Mouse (Mus musculus) limb, embryonic 15.5 days (tissue): ENCODE measurements around the gene Ints11. TPM values are rescaled to one million over a fixed set of nuclear protein-coding genes. Genes with fewer than 3 reads are reported as not detected.

Source experiments
- ATAC-seq: fragments of 200-750 bp; cut with Nextera tagmentation; 2 replicates; pipeline ENCODE4 v1.8.0; 2017; ENCODE audit warnings: low read depth, moderate TSS enrichment; ENCODE audit not compliant: insufficient number of reproducible peaks, low FRiP score, low TSS enrichment
- H3K27ac ChIP-seq: fragments of 300-500 bp; sonication (generic); 2 replicates; pipeline ENCODE4 v1.5.1; 2015; ENCODE audit warnings: moderate library complexity, mild to moderate bottlenecking, inconsistent platforms
- H3K27me3 ChIP-seq: fragments of 300-500 bp; sonication (generic); 2 replicates; pipeline ENCODE4 v1.6.1; 2015; ENCODE audit warnings: inconsistent platforms
- H3K36me3 ChIP-seq: fragments of 300-500 bp; sonication (generic); 2 replicates; pipeline ENCODE4 v1.6.1; 2015; ENCODE audit warnings: inconsistent platforms
- H3K4me1 ChIP-seq: fragments of 300-500 bp; sonication (generic); 2 replicates; pipeline ENCODE4 v1.6.1; 2015; ENCODE audit warnings: inconsistent platforms
- H3K4me2 ChIP-seq: fragments of 300-500 bp; sonication (generic); 2 replicates; pipeline ENCODE4 v1.6.1; 2015; ENCODE audit warnings: mild to moderate bottlenecking, inconsistent platforms
- H3K4me3 ChIP-seq: fragments of 300-500 bp; sonication (generic); 2 replicates; pipeline ENCODE4 v1.5.1; 2015; ENCODE audit warnings: mild to moderate bottlenecking, inconsistent platforms
- H3K9ac ChIP-seq: fragments of 300-500 bp; sonication (generic); 2 replicates; pipeline ENCODE4 v1.6.1; 2015; ENCODE audit warnings: inconsistent platforms
- H3K9me3 ChIP-seq: fragments of 300-500 bp; sonication (generic); 2 replicates; pipeline ENCODE4 v1.6.1; 2016; ENCODE audit warnings: inconsistent platforms
- WGBS: fragments of 180-500 bp; shearing (Covaris S2); methylation state at CpG from one replicate; pipeline ENCODE4 v1.1.7; 2015; 5-methylcytosine and 5-hydroxymethylcytosine counted together
- polyA plus RNA-seq: library from polyadenylated mRNA; unstranded; fragments of >200 nt; fragmentation: Nextera tagmentation; extraction: Ambion mirVana; gene quantifications from 2 replicates; pipeline ENCODE4 v1.2.1, GENCODE M21; 2015

Gene Ints11
- 69.5 and 72.3 TPM in 2 replicates for polyA plus RNA-seq

- Histone ChIP-seq H3K27ac (peak within 1 kb of the TSS; percentile 71; the same call in 1 of the 2 replicates), H3K9ac (peak within 1 kb of the TSS; percentile 69), H3K4me1 (peaks cover 20% of the 10 kb centered on the region), H3K4me2 (peak within 1 kb of the TSS; percentile 86), H3K27me3 (no peaks in the 10 kb centered on the region), H3K4me3 (peak within 1 kb of the TSS; percentile 72), H3K36me3 (peaks cover 46% of the 10 kb centered on the region), H3K9me3 (no peaks in the 10 kb centered on the region)
- peak; percentile 95 for ATAC-seq
- WGBS: 1% methylated on average over 63 of the region's 63 CpGs
Observed at GRCm38 (mm10) chr4:155869317-155870033, at the start of gene Ints11, which contains the start of gene Cptp. Gene Ints11, plus strand, starts transcription at chr4:155869546. Gene Cptp, minus strand, starts transcription at chr4:155869440.

- 77% methylated on average over 7 of the region's 7 CpGs for WGBS
- Histone ChIP-seq H3K9ac (no peak overlapping the region), H3K4me2 (no peak overlapping the region), H3K4me1 (no peaks in the 10 kb centered on the region), H3K27ac (no peak overlapping the region), H3K36me3 (peaks cover 92% of the 10 kb centered on the region), H3K27me3 (no peaks in the 10 kb centered on the region), H3K9me3 (no peaks in the 10 kb centered on the region), H3K4me3 (no peak overlapping the region)
- no peak for ATAC-seq
Observed at GRCm38 (mm10) chr4:155821025-155821424, 48.3 kb upstream of the Ints11 start.

- H3K36me3 ChIP-seq: peaks cover 84% of the 10 kb centered on the region
- no peaks in the 10 kb centered on the region for H3K27me3 ChIP-seq
- no peak overlapping the region for H3K4me2 ChIP-seq
- H3K27ac ChIP-seq: no peak overlapping the region
- WGBS: 92% methylated on average over 16 of the region's 16 CpGs
- H3K9ac ChIP-seq: no peak overlapping the region
- no peaks in the 10 kb centered on the region for H3K9me3 ChIP-seq
- H3K4me3 ChIP-seq: no peak overlapping the region
- no peak for ATAC-seq
- no peaks in the 10 kb centered on the region for H3K4me1 ChIP-seq
Observed at GRCm38 (mm10) chr4:155823443-155823842, 45.9 kb upstream of the Ints11 start.

- Histone ChIP-seq H3K9me3 (no peaks in the 10 kb centered on the region), H3K27ac (no peak overlapping the region), H3K36me3 (peaks cover 30% of the 10 kb centered on the region), H3K9ac (no peak overlapping the region), H3K4me3 (no peak overlapping the region), H3K4me1 (peaks cover 31% of the 10 kb centered on the region), H3K27me3 (no peaks in the 10 kb centered on the region), H3K4me2 (no peak overlapping the region)
- ATAC-seq: no peak
- 84% methylated on average over 4 of the region's 4 CpGs for WGBS
Observed at GRCm38 (mm10) chr4:155829866-155830265, 39.5 kb upstream of the Ints11 start.

GRCm38 (mm10) chr4:155830596-155830995 is 38.8 kb upstream of the Ints11 start:
- Histone ChIP-seq H3K9ac (0 out of 2 replicates have a peak overlapping the region, but pooled peaks have one; percentile 10), H3K36me3 (peaks cover 24% of the 10 kb centered on the region), H3K4me3 (peak overlapping the region; percentile 78), H3K4me1 (peaks cover 31% of the 10 kb centered on the region), H3K27me3 (no peaks in the 10 kb centered on the region), H3K9me3 (no peaks in the 10 kb centered on the region), H3K27ac (peak overlapping the region; percentile 93; the same call in 1 of the 2 replicates), H3K4me2 (peak overlapping the region; percentile 86)
- ATAC-seq: no peak
- WGBS: 49% methylated on average over 8 of the region's 8 CpGs

GRCm38 (mm10) chr4:155831205-155831766 is 38.1 kb upstream of the Ints11 start, which contains the start of gene Aurkaip1:
Gene Aurkaip1, plus strand, starts transcription at chr4:155831272.
- Histone ChIP-seq H3K36me3 (peaks cover 22% of the 10 kb centered on the region), H3K27ac (peak within 1 kb of the TSS; percentile 93), H3K4me3 (peak within 1 kb of the TSS; percentile 78), H3K9me3 (no peaks in the 10 kb centered on the region), H3K9ac (peak within 1 kb of the TSS; percentile 78), H3K27me3 (no peaks in the 10 kb centered on the region), H3K4me2 (peak within 1 kb of the TSS; percentile 86), H3K4me1 (peaks cover 31% of the 10 kb centered on the region)
- WGBS: under 1% methylated on average over 49 of the region's 49 CpGs
- ATAC-seq: peak; percentile 89

GRCm38 (mm10) chr4:155831831-155832230 is 37.5 kb upstream of the Ints11 start:
- Histone ChIP-seq H3K36me3 (peaks cover 22% of the 10 kb centered on the region; the same call in 1 of the 2 replicates), H3K9ac (peak overlapping the region; percentile 78), H3K4me2 (peak overlapping the region; percentile 86), H3K27me3 (no peaks in the 10 kb centered on the region), H3K27ac (peak overlapping the region; percentile 93), H3K9me3 (no peaks in the 10 kb centered on the region), H3K4me1 (peaks cover 31% of the 10 kb centered on the region), H3K4me3 (peak overlapping the region; percentile 78)
- no peak for ATAC-seq
- WGBS: under 1% methylated on average over 25 of the region's 25 CpGs

GRCm38 (mm10) chr4:155832321-155832720 is 37.0 kb upstream of the Ints11 start:
- Histone ChIP-seq H3K4me3 (peak overlapping the region; percentile 78), H3K4me1 (peaks cover 31% of the 10 kb centered on the region), H3K9ac (peak overlapping the region; percentile 78), H3K27ac (peak overlapping the region; percentile 93; the same call in 1 of the 2 replicates), H3K27me3 (no peaks in the 10 kb centered on the region), H3K4me2 (peak overlapping the region; percentile 86), H3K9me3 (no peaks in the 10 kb centered on the region), H3K36me3 (peaks cover 17% of the 10 kb centered on the region; the same call in 1 of the 2 replicates)
- 55% methylated on average over 10 of the region's 10 CpGs for WGBS
- ATAC-seq: no peak

GRCm38 (mm10) chr4:155833234-155833633 is 36.1 kb upstream of the Ints11 start:
- Histone ChIP-seq H3K4me2 (no peak overlapping the region), H3K4me3 (no peak overlapping the region), H3K27me3 (no peaks in the 10 kb centered on the region), H3K9me3 (no peaks in the 10 kb centered on the region), H3K9ac (no peak overlapping the region), H3K36me3 (peaks cover 9% of the 10 kb centered on the region; the same call in 1 of the 2 replicates), H3K4me1 (peaks cover 40% of the 10 kb centered on the region), H3K27ac (no peak overlapping the region)
- ATAC-seq: no peak
- 85% methylated on average over 4 of the region's 4 CpGs for WGBS

- Histone ChIP-seq H3K9ac (no peak overlapping the region), H3K4me3 (peak overlapping the region; percentile 3; the same call in 1 of the 2 replicates), H3K4me1 (peaks cover 44% of the 10 kb centered on the region), H3K27me3 (no peaks in the 10 kb centered on the region), H3K27ac (peak overlapping the region; percentile 85), H3K9me3 (no peaks in the 10 kb centered on the region), H3K36me3 (peaks cover 6% of the 10 kb centered on the region; the same call in 1 of the 2 replicates), H3K4me2 (peak overlapping the region; percentile 7; the same call in 1 of the 2 replicates)
- 18% methylated on average over 2 of the region's 2 CpGs for WGBS
- ATAC-seq: peak; percentile 41; the same call in 1 of the 2 replicates
Observed at GRCm38 (mm10) chr4:155833836-155834235, 35.5 kb upstream of the Ints11 start.

- no peak overlapping the region for H3K9ac ChIP-seq
- peaks cover 14% of the 10 kb centered on the region for H3K36me3 ChIP-seq
- H3K4me1 ChIP-seq: peaks cover 64% of the 10 kb centered on the region
- no peak for ATAC-seq
- H3K27me3 ChIP-seq: no peaks in the 10 kb centered on the region
- peak overlapping the region; percentile 86 for H3K27ac ChIP-seq
- no peak overlapping the region for H3K4me3 ChIP-seq
- no peak overlapping the region for H3K4me2 ChIP-seq
- 55% methylated on average over 11 of the region's 11 CpGs for WGBS
- H3K9me3 ChIP-seq: no peaks in the 10 kb centered on the region
Observed at GRCm38 (mm10) chr4:155837404-155838010, 31.8 kb upstream of the Ints11 start.
